Mouse (Mus musculus) gastrocnemius, postnatal 25 days (tissue): ENCODE data around the gene Hmbs. TPM values are rescaled to one million over a fixed set of nuclear protein-coding genes. Genes with fewer than 3 reads are reported as not detected.

ENCODE experiments used
- DNase-seq: peaks from one replicate; pipeline ENCODE4 v3.0.0; 2022
- microRNA-seq, 2 experiments: library from miRNA; unstranded; fragments of <30 nt; microRNA quantifications; one replicate each; pipeline ENCODE4 v1.2.0; 2021; ENCODE audit warnings: borderline replicate concordance in 2 of 2
- total RNA-seq, 2 experiments: library from RNA; stranded (reverse); gene quantifications; 1 replicate in 1 of 2; 2 replicates in 1 of 2; pipeline ENCODE4 v1.2.3; 2021

Hmbs gene
- total RNA-seq, 2 experiments from 2014 or later = 20.3 to 24.3 TPM

GRCm38 (mm10) chr9:44288076-44288958 is 55.7 kb downstream of the Hmbs start, which contains the start of gene Abcg4:
TSS of gene Abcg4 (minus strand) at chr9:44288615.
- no peak for DNase-seq

DNA sequence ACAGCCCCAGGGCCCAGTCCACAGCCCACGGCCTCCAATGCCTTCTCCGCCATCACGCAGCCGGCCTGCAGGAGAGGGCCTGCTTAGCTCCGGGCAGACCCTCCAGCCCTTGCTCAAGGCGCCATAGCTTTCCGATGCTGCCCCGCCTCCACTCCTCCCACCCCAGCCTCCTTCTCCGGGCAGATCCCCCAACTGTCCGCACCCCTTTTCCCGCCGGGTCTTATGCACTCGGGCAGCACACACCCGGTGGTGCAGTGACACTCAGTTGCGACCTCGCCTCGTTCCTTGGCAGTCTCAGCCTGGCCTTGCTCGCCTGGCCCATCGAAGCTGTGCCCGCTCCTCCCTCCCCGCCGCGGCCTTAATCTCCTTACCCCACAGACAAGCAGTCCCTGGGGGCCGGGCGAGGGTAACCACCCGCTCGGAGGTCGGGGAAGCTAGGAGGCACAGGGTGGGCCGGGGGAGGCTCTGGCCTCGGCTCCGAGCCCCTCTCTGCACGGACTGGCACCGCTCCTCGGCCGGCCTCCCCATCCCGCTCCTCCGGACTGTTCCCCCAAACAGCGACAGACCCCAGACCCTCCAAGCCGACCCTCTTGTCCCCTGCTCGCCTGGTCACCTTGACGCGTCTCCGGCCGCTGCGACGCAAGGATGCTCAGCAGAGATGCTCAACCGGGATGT is 56.5 kb downstream of the Hmbs start:
- no peak for DNase-seq

GRCm38 (mm10) chr9:44287003-44287400 is 57.0 kb downstream of the Hmbs start:
- DNase-seq = no peak

Small RNA genes lying within 50 kb of the gene (microRNA-seq; reads per million reads assigned to microRNA genes)
- gene Gm44335 = 0 reads per million in 2 experiments

Other genes with a start within 250 kb of the Hmbs start
- not detected for gene Mfrp, start 242.5 kb downstream of the Hmbs start, total RNA-seq
- gene C1qtnf5, start 237.0 kb downstream of the Hmbs start, total RNA-seq = 10 to 100 TPM in 1 of 2 experiments, 1 to 10 TPM in 1; 8.0 to 13.6 TPM
- 1 to 10 TPM in 1 of 2 experiments, under 1 TPM in 1; 0.82 to 2.4 TPM for gene Gm49380, start 230.7 kb downstream of the Hmbs start, total RNA-seq
- 1 to 10 TPM; 2.9 TPM for gene Rnf26, start 230.7 kb downstream of the Hmbs start, total RNA-seq
- 10 to 100 TPM; 31.2 to 32.4 TPM for gene Mcam, start 209.8 kb downstream of the Hmbs start, total RNA-seq
- gene Cbl, start 110.2 kb downstream of the Hmbs start, total RNA-seq = 1 to 10 TPM; 9.2 to 9.4 TPM
- not detected for gene Ccdc153, start 103.6 kb downstream of the Hmbs start, total RNA-seq
- under 1 TPM; 0.99 to 1.00 TPM for gene Pdzd3, start 92.8 kb downstream of the Hmbs start, total RNA-seq
- 10 to 100 TPM; 18.6 to 21.1 TPM for gene Nlrx1, start 75.6 kb downstream of the Hmbs start, total RNA-seq
- gene Abcg4, start 55.6 kb downstream of the Hmbs start, total RNA-seq = under 1 TPM; 0.15 to 0.62 TPM
- gene Hinfp, start 38.6 kb downstream of the Hmbs start, total RNA-seq = 1 to 10 TPM; 5.6 to 6.0 TPM
- gene C2cd2l, start 23.9 kb downstream of the Hmbs start, total RNA-seq = 10 to 100 TPM; 12.0 to 12.2 TPM
- gene Dpagt1, start 18.2 kb downstream of the Hmbs start, total RNA-seq = 10 to 100 TPM; 11.0 to 11.2 TPM
- 10 to 100 TPM; 10.8 to 12.8 TPM for gene H2afx, start 9.5 kb downstream of the Hmbs start, total RNA-seq
- 10 to 100 TPM; 13.5 to 14.5 TPM for gene Vps11, start 17.4 kb upstream of the Hmbs start, total RNA-seq
- 10 to 100 TPM; 28.0 to 31.3 TPM for gene Hyou1, start 35.3 kb upstream of the Hmbs start, total RNA-seq
- gene Slc37a4, start 52.6 kb upstream of the Hmbs start, total RNA-seq = 100 to 1,000 TPM; 117 to 142 TPM
- gene Rps25, start 62.9 kb upstream of the Hmbs start, total RNA-seq = 100 to 1,000 TPM; 631 to 665 TPM
- gene Trappc4, start 63.4 kb upstream of the Hmbs start, total RNA-seq = 10 to 100 TPM; 13.8 to 17.5 TPM
- gene Ccdc84, start 74.3 kb upstream of the Hmbs start, total RNA-seq = 1 to 10 TPM; 3.9 to 5.8 TPM
- not detected for gene Foxr1, start 96.9 kb upstream of the Hmbs start, total RNA-seq
- gene Upk2, start 110.7 kb upstream of the Hmbs start, total RNA-seq = under 1 TPM; 0.32 to 0.43 TPM
- gene Bcl9l, start 138.6 kb upstream of the Hmbs start, total RNA-seq = 10 to 100 TPM; 33.6 to 40.7 TPM
- gene Cxcr5, start 217.6 kb upstream of the Hmbs start, total RNA-seq = not detected